Comparison of ENCODE assay signal across 9 mouse cellular contexts in the genomic region with DNA sequence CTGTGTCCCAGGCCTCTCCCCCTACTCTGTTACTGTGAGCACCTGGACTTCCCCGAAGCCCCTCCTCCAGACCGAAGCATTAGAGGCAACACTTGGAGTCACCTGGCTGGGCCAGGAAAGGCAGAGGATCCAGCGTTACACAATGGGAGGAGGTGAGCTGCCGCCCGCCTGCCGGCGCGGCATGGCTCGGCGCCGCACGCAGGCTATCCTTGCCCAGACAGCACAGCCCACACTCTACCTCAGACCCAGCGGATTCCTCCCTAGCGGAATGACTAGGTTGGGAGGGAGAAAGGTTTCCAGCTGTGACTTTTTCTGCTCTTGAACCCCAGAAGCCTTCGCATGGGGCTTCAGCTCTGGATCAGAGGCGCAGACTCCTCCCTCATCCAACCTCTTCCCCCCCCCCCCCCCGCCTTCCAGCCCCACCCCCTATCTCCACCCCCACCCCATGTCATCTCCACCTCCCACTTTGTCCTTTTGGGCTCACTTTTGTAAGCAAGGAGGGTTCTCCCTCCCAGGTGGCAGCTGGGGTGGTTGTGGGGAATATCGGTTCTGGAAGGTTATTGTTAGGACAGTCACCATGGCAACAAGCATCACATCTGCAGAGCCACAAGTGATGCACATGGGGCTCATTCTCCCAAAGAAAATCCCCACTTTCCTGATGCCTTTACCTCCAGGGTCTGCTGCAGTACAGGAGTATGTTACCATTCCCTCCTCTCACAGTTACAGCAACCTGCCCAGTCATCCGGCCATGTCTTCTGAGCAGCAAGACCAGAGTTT. TPM values are rescaled to one million over a fixed set of nuclear protein-coding genes. Genes with fewer than 3 reads are reported as not detected.
DNase-seq lines count a peak whose midpoint lies in the region; ATAC-seq and TF ChIP-seq lines count a peak whose summit lies in the region.
"Had no signal": no experiment of that assay in that cellular context is flagged by ENCODE, and none has a peak within 500 bp of the region (broad histone marks: within the 10 kb centered on the region; RNA-seq: fewer than 3 reads in every experiment).

No protein-coding gene starts in this region.

- peak; percentile 48 for DNase-seq in cerebellum, adult 11-12 months
- no peak for DNase-seq in cerebellum, adult 11 months
- peak; percentile 64 for DNase-seq in right cerebral cortex, adult 18-20 months
- no peak for DNase-seq in right cerebral cortex, postnatal 14 days
- DNase-seq in retina, postnatal 1 day, result peak; percentile 62
- no peak for DNase-seq in T-cell, adult 2 months (ENCODE audit: low spot score)
- no peak for DNase-seq in thymus, adult 2 months

- 0 out of 2 replicates have a peak overlapping the region, but pooled peaks have one; percentile 12 for H3K4me2 ChIP-seq in intestine, embryonic 16.5 days (ENCODE audit: low read depth, low read length)
- H3K4me2 ChIP-seq: heart, embryonic 15.5 days had no signal

- no peak for TF ChIP-seq POLR2A in thymus, adult 2 months (IDR thresholded peaks at IDR 0.05; ENCODE audit: control insufficient read depth, extremely low read depth, insufficient read depth, low read length, poor library complexity)

- no peaks in the 10 kb centered on the region for H3K36me3 ChIP-seq in intestine, embryonic 16.5 days (ENCODE audit: control insufficient read depth, insufficient read depth, low read length)
- no peaks in the 10 kb centered on the region for H3K36me3 ChIP-seq in thymus, adult 2 months (ENCODE audit: control insufficient read depth, insufficient read depth, low read length)
- H3K36me3 ChIP-seq: heart, embryonic 15.5 days had no signal

- WGBS in intestine, embryonic 16.5 days, result 10% methylated on average over 18 of the region's 19 CpGs
- WGBS in thymus, adult 2 months, result 39% methylated on average over 17 of the region's 19 CpGs

- no peak for TF ChIP-seq CTCF in thymus, adult 2 months (IDR thresholded peaks at IDR 0.05; ENCODE audit: borderline replicate concordance, control insufficient read depth, extremely low read depth, insufficient read depth, low read length, poor library complexity)

- H3K27me3 ChIP-seq in intestine, embryonic 16.5 days (replicated peaks; ENCODE audit: control insufficient read depth, insufficient read depth, low read length), result peaks cover 72% of the 10 kb centered on the region
- peaks cover 24% of the 10 kb centered on the region for H3K27me3 ChIP-seq in thymus, adult 2 months (ENCODE audit: control insufficient read depth, insufficient read depth, low read length)

- H3K9me3 ChIP-seq in intestine, embryonic 16.5 days (ENCODE audit: control insufficient read depth, low read length), result no peaks in the 10 kb centered on the region
- H3K9me3 ChIP-seq: heart, embryonic 15.5 days had no signal

- H3K27ac ChIP-seq in intestine, embryonic 16.5 days (ENCODE audit: low read length), result no peak overlapping the region
- no peak overlapping the region for H3K27ac ChIP-seq in thymus, adult 2 months (ENCODE audit: control insufficient read depth, insufficient read depth, low read length)
- H3K27ac ChIP-seq: heart, embryonic 15.5 days had no signal

- H3K4me3 ChIP-seq in intestine, embryonic 16.5 days (ENCODE audit: low read length), result 0 out of 2 replicates have a peak overlapping the region, but pooled peaks have one; percentile 5
- no peak overlapping the region for H3K4me3 ChIP-seq in thymus, adult 2 months (ENCODE audit: control insufficient read depth, insufficient read depth, low read length)
- H3K4me3 ChIP-seq: heart, embryonic 15.5 days had no signal

- ATAC-seq in intestine, embryonic 16.5 days, result no peak

- peaks cover 8% of the 10 kb centered on the region; the same call in 1 of the 2 replicates for H3K4me1 ChIP-seq in intestine, embryonic 16.5 days (ENCODE audit: control insufficient read depth, insufficient read depth, low read length)
- no peaks in the 10 kb centered on the region for H3K4me1 ChIP-seq in thymus, adult 2 months (replicated peaks; ENCODE audit: control insufficient read depth, insufficient read depth, low read length)

- H3K9ac ChIP-seq in intestine, embryonic 16.5 days (ENCODE audit: low read depth, low read length), result no peak overlapping the region
- H3K9ac ChIP-seq: heart, embryonic 15.5 days had no signal

RNA-seq across cellular contexts. Expression of a gene that starts 2.2 kb away (rescaled TPM):
- 5.8 and 6.8 TPM in 2 replicates for polyA plus RNA-seq in intestine, embryonic 16.5 days (2015; fragmentation: Nextera tagmentation; extraction: Ambion mirVana)
- polyA plus RNA-seq in thymus, adult 2 months (2012; rRNA removed), result 6.0 and 9.0 TPM in 2 replicates

Comparison
In these comparisons a context has a peak if more than half of its experiments do, and no peak if none do; other contexts are left out.
1. DNase-seq: peak in cerebellum, adult 11-12 months (single experiment), right cerebral cortex, adult 18-20 months (single experiment) and retina, postnatal 1 day (single experiment); none in cerebellum, adult 11 months (single experiment), right cerebral cortex, postnatal 14 days (single experiment), T-cell, adult 2 months (single experiment) and thymus, adult 2 months (single experiment).